Mouse (Mus musculus): Measurements from ENCODE around the gene Mapk7.

The Mapk7 gene

GRCm38 (mm10) chr11:61490944-61491520, 3.2 kb downstream of the Mapk7 start:
- no peak for DNase-seq (ENCODE audit: low spot score)

- DNase-seq (ENCODE audit: low spot score): no peak
These were observed 4.3 kb downstream of the Mapk7 start for GRCm38 (mm10) chr11:61489874-61490273.

- DNase-seq (ENCODE audit: low spot score): no peak
These were observed 5.1 kb downstream of the Mapk7 start for GRCm38 (mm10) chr11:61489085-61489484.

- no peak for DNase-seq (ENCODE audit: low spot score)
These were observed 6.3 kb downstream of the Mapk7 start for GRCm38 (mm10) chr11:61487936-61488335.

GRCm38 (mm10) chr11:61487401-61487800, 6.8 kb downstream of the Mapk7 start:
- DNase-seq (ENCODE audit: low spot score): peak; percentile 57

GRCm38 (mm10) chr11:61486458-61487219, 7.6 kb downstream of the Mapk7 start:
- DNase-seq (ENCODE audit: low spot score): no peak

- DNase-seq (ENCODE audit: low spot score): no peak
These were observed 8.4 kb downstream of the Mapk7 start for GRCm38 (mm10) chr11:61485541-61486457.

GRCm38 (mm10) chr11:61484613-61485540, 9.3 kb downstream of the Mapk7 start, which contains the start of gene Mfap4:
Mfap4 (plus strand) TSS chr11:61485431.
- DNase-seq (ENCODE audit: low spot score): no peak

GRCm38 (mm10) chr11:61484256-61484612, 10.0 kb downstream of the Mapk7 start:
- DNase-seq (ENCODE audit: low spot score): no peak

GRCm38 (mm10) chr11:61483226-61483845, 10.9 kb downstream of the Mapk7 start:
- no peak for DNase-seq (ENCODE audit: low spot score)

GRCm38 (mm10) chr11:61481239-61482090, 12.7 kb downstream of the Mapk7 start:
- no peak for DNase-seq (ENCODE audit: low spot score)

GRCm38 (mm10) chr11:61478788-61479187, 15.4 kb downstream of the Mapk7 start:
- DNase-seq (ENCODE audit: low spot score): no peak

GRCm38 (mm10) chr11:61477566-61478508, 16.4 kb downstream of the Mapk7 start:
- DNase-seq (ENCODE audit: low spot score): no peak

GRCm38 (mm10) chr11:61476786-61477382, 17.3 kb downstream of the Mapk7 start:
- no peak for DNase-seq (ENCODE audit: low spot score)

- DNase-seq (ENCODE audit: low spot score): no peak
These were observed 20.6 kb downstream of the Mapk7 start for GRCm38 (mm10) chr11:61473630-61474029.

GRCm38 (mm10) chr11:61470880-61471279, 23.3 kb downstream of the Mapk7 start:
- DNase-seq (ENCODE audit: low spot score): no peak

GRCm38 (mm10) chr11:61469317-61469917, 24.8 kb downstream of the Mapk7 start:
- DNase-seq (ENCODE audit: low spot score): no peak

- no peak for DNase-seq (ENCODE audit: low spot score)
These were observed 25.7 kb downstream of the Mapk7 start for GRCm38 (mm10) chr11:61468534-61468933.
